Mouse (Mus musculus): Measurements from ENCODE around the gene Fmnl3. TPM values are rescaled to one million over a fixed set of nuclear protein-coding genes. Genes with fewer than 3 reads are reported as not detected.

The Fmnl3 gene
- polyA plus RNA-seq (2015; fragmentation: Nextera tagmentation; extraction: Ambion mirVana): 7.1 and 7.3 TPM in 2 replicates

DNA sequence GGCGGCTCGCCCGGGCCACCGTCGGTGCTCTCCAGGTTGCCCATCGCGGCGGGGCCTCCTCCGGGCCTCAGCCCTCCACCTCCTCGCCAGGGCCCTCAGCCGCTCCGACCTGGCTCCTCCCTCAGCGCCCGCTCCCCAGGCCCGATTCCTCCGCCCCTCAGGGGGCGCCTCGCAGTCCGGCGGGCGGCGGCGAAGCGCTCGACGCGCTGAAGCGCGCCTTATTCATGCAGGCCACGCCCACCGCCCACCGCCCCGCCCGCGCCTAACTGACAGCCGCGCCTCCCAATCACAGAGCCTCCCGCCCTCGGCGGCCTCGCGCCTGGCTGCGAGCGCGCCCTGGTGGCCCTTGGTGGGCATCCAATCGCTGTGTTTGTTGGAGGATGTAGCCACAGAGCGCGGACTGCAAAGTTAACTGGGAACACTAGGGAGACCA, at the start of gene Fmnl3:
Fmnl3 (minus strand) TSS at position 224 of the 433 bp plus-strand sequence.

DNA sequence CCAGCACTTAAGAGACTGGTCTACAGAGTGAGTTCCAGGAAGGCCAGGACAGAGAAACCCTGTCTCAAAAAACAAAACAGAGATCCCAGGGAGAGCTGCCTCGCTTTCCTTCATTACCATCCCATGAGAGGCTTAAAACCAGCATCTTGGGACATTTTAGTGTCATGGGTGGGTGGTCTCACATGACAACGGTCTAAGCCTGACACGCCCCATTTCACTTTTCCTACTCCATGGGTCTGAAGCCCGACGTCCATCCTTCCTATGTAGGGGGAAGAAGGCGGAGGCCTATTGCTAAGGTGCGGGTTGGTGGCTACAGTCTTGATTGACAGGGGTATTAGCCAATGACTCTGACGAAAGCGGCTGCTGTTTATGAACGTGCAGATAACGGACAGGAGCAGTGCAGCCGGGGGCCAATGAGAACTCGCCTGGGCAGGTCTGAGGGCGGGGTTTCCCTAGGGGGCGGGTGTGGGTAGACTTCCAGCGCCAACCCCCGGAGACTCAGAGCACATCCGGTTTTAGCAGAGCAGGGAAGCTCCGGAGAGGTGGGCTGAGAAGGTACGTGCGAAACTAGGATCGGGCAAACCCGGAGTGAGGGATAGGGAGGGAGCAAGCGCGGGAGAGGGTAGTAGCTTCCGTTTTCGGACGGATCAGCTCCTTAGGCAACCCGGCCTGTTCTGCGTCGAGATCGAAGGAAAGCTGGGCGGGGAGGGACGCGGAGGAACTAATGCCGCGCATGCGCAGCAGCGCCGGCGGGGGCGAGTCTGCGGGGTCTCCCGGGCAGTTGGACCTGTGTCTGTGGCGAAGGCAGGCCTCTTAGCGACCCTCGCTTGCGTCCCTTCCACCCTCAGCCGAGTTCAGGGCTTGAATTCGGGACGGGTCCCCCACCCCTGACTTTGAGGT, 22.5 kb upstream of the Fmnl3 start, which contains the start of gene Tmbim6:
Tmbim6 (plus strand) TSS at position 397 of the 900 bp plus-strand sequence.

DNA sequence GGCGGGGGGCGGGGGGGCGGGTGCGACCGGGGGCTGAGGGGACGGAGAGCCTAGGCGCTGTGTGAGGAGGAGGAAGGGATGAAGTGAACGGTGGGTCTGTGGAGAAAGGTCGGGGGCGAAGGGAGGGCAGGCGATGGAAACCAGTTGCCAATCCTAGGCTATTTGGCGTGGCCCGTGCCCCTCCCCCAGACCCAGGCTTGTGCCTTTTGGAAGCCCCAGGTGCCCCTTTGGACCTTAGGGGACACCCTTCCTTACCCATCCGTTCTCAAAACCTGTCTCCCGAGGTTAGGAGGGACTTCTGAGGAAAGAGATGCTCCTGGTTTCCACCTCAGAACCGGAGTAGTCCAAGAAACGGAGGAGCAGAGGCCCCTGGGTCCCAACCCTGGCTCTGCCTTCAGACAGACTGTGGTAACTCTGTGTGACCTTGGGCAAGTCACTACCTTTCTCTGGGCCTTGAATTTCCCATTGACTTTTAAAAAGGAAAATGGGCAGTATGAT, 74.7 kb downstream of the Fmnl3 start, which contains the start of gene Fam186b:
Fam186b (minus strand) TSS at position 405 of the 498 bp plus-strand sequence.

DNA sequence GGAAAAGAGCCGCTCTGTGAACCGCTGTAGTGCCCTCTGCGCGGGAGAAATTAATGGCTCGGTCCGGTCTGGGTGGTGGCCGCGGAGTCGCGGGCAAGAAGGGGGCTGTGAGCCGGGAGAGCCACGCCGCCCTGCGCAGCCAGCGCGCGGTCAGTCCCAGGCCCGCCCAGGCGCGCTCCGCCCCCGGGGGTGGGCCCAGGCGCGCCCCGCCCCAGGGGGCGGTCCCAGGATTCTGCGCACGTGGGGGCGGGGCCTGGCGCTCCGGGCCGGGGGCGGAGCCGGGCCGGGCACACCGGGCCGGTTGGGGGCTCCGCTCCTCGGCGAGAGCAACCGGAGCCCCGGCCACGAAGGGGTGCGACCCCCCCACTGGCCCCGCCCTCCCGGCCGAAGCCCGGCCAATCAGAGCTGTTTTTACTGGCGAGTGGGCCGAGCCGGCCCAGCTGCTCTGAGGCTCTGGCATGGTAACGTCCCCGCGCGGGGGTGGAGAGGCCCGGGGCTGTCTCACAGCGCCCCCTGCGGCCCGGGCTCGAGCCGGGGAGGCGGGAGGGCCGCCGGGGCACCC, 75.4 kb downstream of the Fmnl3 start, which contains the start of gene Prpf40b:
Prpf40b (plus strand) TSS at position 275 of the 562 bp plus-strand sequence.

Other genes with a start within 250 kb of the Fmnl3 start
- 20.0 and 22.4 TPM in 2 replicates for gene Spats2, start 244.6 kb downstream of the Fmnl3 start, polyA plus RNA-seq (2015; fragmentation: Nextera tagmentation; extraction: Ambion mirVana)
- gene Kcnh3, start 145.6 kb downstream of the Fmnl3 start, polyA plus RNA-seq (2015; fragmentation: Nextera tagmentation; extraction: Ambion mirVana): 0.46 and 0.66 TPM in 2 replicates
- gene Mcrs1, start 118.5 kb downstream of the Fmnl3 start, polyA plus RNA-seq (2015; fragmentation: Nextera tagmentation; extraction: Ambion mirVana): 153 and 168 TPM in 2 replicates
- 97.0 and 99.2 TPM in 2 replicates for gene Prpf40b, start 75.4 kb downstream of the Fmnl3 start, polyA plus RNA-seq (2015; fragmentation: Nextera tagmentation; extraction: Ambion mirVana)
- gene Fam186b, start 74.6 kb downstream of the Fmnl3 start, polyA plus RNA-seq (2015; fragmentation: Nextera tagmentation; extraction: Ambion mirVana): 1.4 and 1.5 TPM in 2 replicates
- 378 and 390 TPM in 2 replicates for gene Tmbim6, start 22.4 kb upstream of the Fmnl3 start, polyA plus RNA-seq (2015; fragmentation: Nextera tagmentation; extraction: Ambion mirVana)
- gene Nckap5l, start 87.3 kb upstream of the Fmnl3 start, polyA plus RNA-seq (2015; fragmentation: Nextera tagmentation; extraction: Ambion mirVana): 11.6 and 12.3 TPM in 2 replicates
- gene Bcdin3d, start 104.2 kb upstream of the Fmnl3 start, polyA plus RNA-seq (2015; fragmentation: Nextera tagmentation; extraction: Ambion mirVana): 15.1 TPM in 2 replicates
- 68.2 and 77.4 TPM in 2 replicates for gene Faim2, start 157.7 kb upstream of the Fmnl3 start, polyA plus RNA-seq (2015; fragmentation: Nextera tagmentation; extraction: Ambion mirVana)
- not detected in 2 replicates for gene Aqp2, start 208.6 kb upstream of the Fmnl3 start, polyA plus RNA-seq (2015; fragmentation: Nextera tagmentation; extraction: Ambion mirVana)
- gene Aqp5, start 220.3 kb upstream of the Fmnl3 start, polyA plus RNA-seq (2015; fragmentation: Nextera tagmentation; extraction: Ambion mirVana): 1.2 and 1.6 TPM in 2 replicates
- gene Aqp6, start 230.9 kb upstream of the Fmnl3 start, polyA plus RNA-seq (2015; fragmentation: Nextera tagmentation; extraction: Ambion mirVana): 0.40 and 0.45 TPM in 2 replicates